Mouse (Mus musculus) neural tube, embryonic 13.5 days (tissue): ENCODE results near the gene Rhbdd1. TPM values are rescaled to one million over a fixed set of nuclear protein-coding genes. Genes with fewer than 3 reads are reported as not detected.

Experiments
- ATAC-seq: fragments of 200-750 bp; cut with Nextera tagmentation; 2 replicates; pipeline ENCODE4 v1.8.0; 2017; ENCODE audit warnings: low read depth, mild to moderate bottlenecking, moderate TSS enrichment, moderate library complexity
- H3K27ac ChIP-seq: fragments of 300-500 bp; sonication (generic); replicated peaks from 2 replicates; pipeline ENCODE4 v1.5.1; 2015; ENCODE audit warnings: moderate library complexity, mild to moderate bottlenecking, inconsistent platforms
- H3K27me3 ChIP-seq: fragments of 300-500 bp; sonication (generic); 2 replicates; pipeline ENCODE4 v1.6.1; 2015; ENCODE audit warnings: mild to moderate bottlenecking, inconsistent platforms
- H3K36me3 ChIP-seq: fragments of 300-500 bp; sonication (generic); 2 replicates; pipeline ENCODE4 v1.6.1; 2015; ENCODE audit warnings: mild to moderate bottlenecking, inconsistent platforms
- H3K4me1 ChIP-seq: fragments of 300-500 bp; sonication (generic); replicated peaks from 2 replicates; pipeline ENCODE4 v1.6.1; 2015; ENCODE audit warnings: inconsistent platforms
- H3K4me2 ChIP-seq: fragments of 300-500 bp; sonication (generic); 2 replicates; pipeline ENCODE4 v1.6.1; 2015; ENCODE audit warnings: inconsistent platforms, mild to moderate bottlenecking, moderate library complexity
- H3K4me3 ChIP-seq: fragments of 300-500 bp; sonication (generic); 2 replicates; pipeline ENCODE4 v1.5.1; 2015; ENCODE audit warnings: mild to moderate bottlenecking, inconsistent platforms
- H3K9ac ChIP-seq: fragments of 300-500 bp; sonication (generic); 2 replicates; pipeline ENCODE4 v1.6.1; 2015; ENCODE audit warnings: moderate library complexity, mild to moderate bottlenecking, inconsistent platforms
- H3K9me3 ChIP-seq: fragments of 300-500 bp; sonication (generic); 2 replicates; pipeline ENCODE4 v1.6.1; 2016; ENCODE audit warnings: inconsistent platforms
- WGBS: fragments of 180-500 bp; shearing (Covaris S2); methylation state at CpG from one replicate; pipeline ENCODE4 v1.1.7; 2015; 5-methylcytosine and 5-hydroxymethylcytosine counted together
- microRNA-seq: library from miRNA; unstranded; fragments of <30 nt; microRNA quantifications from one replicate; pipeline ENCODE4, GENCODE M21; 2016
- polyA plus RNA-seq: library from polyadenylated mRNA; unstranded; fragments of >200 nt; fragmentation: Nextera tagmentation; extraction: Ambion mirVana; gene quantifications from 2 replicates; pipeline ENCODE4 v1.2.1, GENCODE M21; 2015

Gene Rhbdd1
- polyA plus RNA-seq, 1 experiment from 2014 or later = 4.1 TPM

- H3K4me1 ChIP-seq = peaks cover 40% of the 10 kb centered on the region
- H3K36me3 ChIP-seq = no peaks in the 10 kb centered on the region
- no peaks in the 10 kb centered on the region for H3K9me3 ChIP-seq
- no peak overlapping the region for H3K9ac ChIP-seq
- H3K4me2 ChIP-seq = peak overlapping the region; percentile 30
- 53% methylated on average over 4 of the region's 4 CpGs for WGBS
- H3K4me3 ChIP-seq = no peak overlapping the region
- no peak overlapping the region for H3K27ac ChIP-seq
- no peaks in the 10 kb centered on the region for H3K27me3 ChIP-seq
- no peak for ATAC-seq
Measured at GRCm38 (mm10) chr1:82475821-82476220, 159.6 kb downstream of the Rhbdd1 start.

DNA sequence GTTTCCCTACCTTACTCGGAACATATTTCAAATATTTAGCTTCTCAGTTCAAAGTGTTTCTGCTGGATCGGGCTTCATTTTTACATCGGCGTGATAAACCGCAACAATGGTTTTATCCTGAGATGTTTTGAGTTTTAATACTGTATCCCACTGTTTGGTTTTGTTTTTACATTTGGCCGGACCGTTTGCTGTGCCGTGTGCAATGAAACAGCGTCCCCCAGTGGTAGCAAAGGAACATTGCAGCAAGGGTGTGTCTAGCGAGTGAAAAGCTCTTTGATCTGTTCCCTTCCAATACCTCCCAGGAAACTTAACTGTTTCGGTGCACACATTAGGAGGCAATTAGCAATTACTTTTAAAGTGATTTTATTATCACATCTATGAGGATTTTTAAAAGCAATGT is 160.0 kb downstream of the Rhbdd1 start:
- Histone ChIP-seq H3K4me2 (peak overlapping the region; percentile 30), H3K9ac (no peak overlapping the region), H3K9me3 (no peaks in the 10 kb centered on the region), H3K4me3 (no peak overlapping the region), H3K36me3 (no peaks in the 10 kb centered on the region), H3K27ac (no peak overlapping the region), H3K4me1 (peaks cover 40% of the 10 kb centered on the region), H3K27me3 (no peaks in the 10 kb centered on the region)
- ATAC-seq = peak; percentile 54; the same call in 1 of the 2 replicates
- WGBS = 29% methylated on average over 11 of the region's 11 CpGs

- ATAC-seq = no peak
- no peak overlapping the region for H3K4me3 ChIP-seq
- no peaks in the 10 kb centered on the region for H3K36me3 ChIP-seq
- no peaks in the 10 kb centered on the region for H3K9me3 ChIP-seq
- H3K4me1 ChIP-seq = peaks cover 40% of the 10 kb centered on the region
- no peak overlapping the region for H3K9ac ChIP-seq
- no peaks in the 10 kb centered on the region for H3K27me3 ChIP-seq
- H3K27ac ChIP-seq = no peak overlapping the region
- WGBS = 7% methylated on average over 9 of the region's 9 CpGs
- peak overlapping the region; percentile 30 for H3K4me2 ChIP-seq
Measured at GRCm38 (mm10) chr1:82476746-82477145, 160.5 kb downstream of the Rhbdd1 start.

DNA sequence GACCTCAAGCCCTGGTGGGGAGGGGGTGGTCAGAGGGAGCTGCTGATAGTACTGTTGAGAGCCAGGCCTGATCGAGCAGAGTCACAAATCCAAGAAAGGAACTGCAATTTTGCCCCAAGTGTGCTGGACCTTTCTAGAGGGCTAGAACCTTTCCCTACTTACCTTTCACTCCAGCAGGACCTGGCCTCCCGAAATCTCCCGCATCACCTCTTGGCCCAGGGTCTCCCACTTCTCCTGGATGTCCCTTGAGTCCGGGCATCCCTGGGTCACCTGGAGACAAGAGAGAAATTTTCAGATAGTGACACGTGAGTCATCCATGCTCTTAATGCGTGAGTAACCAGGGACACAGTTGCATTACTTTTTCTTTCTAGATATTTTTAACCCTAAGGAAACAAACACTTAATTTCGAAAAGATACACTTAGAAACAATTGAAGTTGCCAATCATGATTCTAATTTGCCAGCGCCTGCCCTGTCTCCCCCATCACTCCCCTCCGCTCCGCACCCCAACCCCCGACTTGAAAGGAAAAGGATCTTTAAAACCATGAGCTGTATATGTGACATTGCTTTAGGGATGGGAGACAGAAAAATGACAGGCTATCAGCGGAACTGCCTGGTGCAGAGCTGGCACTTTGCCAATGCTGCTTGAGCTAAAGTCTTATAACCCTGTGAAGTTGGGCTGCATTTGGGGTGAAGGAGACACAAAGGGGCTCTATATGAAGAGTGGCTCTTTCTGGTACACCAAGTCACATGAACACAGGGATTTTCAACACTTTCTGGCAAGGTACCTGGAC is 163.6 kb downstream of the Rhbdd1 start:
- Histone ChIP-seq H3K27ac (no peak overlapping the region), H3K27me3 (no peaks in the 10 kb centered on the region), H3K36me3 (no peaks in the 10 kb centered on the region), H3K4me2 (no peak overlapping the region), H3K9ac (no peak overlapping the region), H3K9me3 (no peaks in the 10 kb centered on the region), H3K4me3 (no peak overlapping the region), H3K4me1 (peaks cover 24% of the 10 kb centered on the region)
- 86% methylated on average over 12 of the region's 12 CpGs for WGBS
- no peak for ATAC-seq

DNA sequence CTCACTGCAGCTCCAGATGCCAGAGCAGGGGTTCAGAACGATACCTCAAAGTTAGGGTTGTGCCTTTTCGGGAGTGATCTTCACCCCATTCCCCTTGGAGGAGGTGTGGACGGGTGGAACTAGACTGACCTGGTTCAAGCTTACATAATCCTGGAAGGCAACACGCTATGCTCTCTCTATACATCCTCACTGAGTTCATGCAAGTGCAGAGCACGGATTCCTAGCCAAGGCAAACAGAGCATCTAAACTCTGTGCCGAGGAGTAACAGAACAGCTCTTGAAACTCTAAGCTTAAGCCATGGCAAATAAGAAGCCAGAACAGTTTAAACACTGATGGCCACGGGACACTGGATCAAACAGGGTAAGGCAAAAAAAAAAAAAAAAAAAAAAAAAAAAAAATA is 166.1 kb downstream of the Rhbdd1 start:
- H3K4me1 ChIP-seq = 0 out of 2 replicates have a peak, but pooled peaks cover 5% of the 10 kb centered on the region
- no peaks in the 10 kb centered on the region for H3K27me3 ChIP-seq
- H3K4me2 ChIP-seq = no peak overlapping the region
- no peak overlapping the region for H3K9ac ChIP-seq
- WGBS = 82% methylated on average over 7 of the region's 7 CpGs
- no peak overlapping the region for H3K4me3 ChIP-seq
- no peaks in the 10 kb centered on the region for H3K9me3 ChIP-seq
- no peak overlapping the region for H3K27ac ChIP-seq
- no peak for ATAC-seq
- no peaks in the 10 kb centered on the region for H3K36me3 ChIP-seq

- no peaks in the 10 kb centered on the region for H3K27me3 ChIP-seq
- WGBS = 77% methylated on average over 4 of the region's 4 CpGs
Measured at GRCm38 (mm10) chr1:82486371-82486770, 170.1 kb downstream of the Rhbdd1 start.

DNA sequence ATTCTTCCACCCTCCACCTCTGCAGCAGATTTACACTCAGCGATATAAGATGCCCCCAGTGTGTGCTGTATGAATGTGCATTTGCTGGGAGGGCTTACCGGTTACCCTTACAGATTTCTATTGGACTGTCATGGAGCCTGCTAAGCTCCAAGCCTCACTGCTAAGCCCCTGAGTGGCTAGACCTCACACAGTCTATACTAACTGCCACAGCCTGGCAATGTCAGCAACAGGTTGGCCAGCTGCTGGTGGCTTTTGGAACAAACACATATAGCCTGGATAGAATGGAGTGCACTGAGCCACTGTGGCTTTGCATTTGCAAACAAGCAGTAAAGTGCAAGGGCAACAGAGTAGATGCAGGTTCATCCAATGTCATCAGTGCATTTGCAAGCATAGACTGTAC is 175.7 kb downstream of the Rhbdd1 start:
- Histone ChIP-seq H3K4me1 (0 out of 2 replicates have a peak, but pooled peaks cover 3% of the 10 kb centered on the region), H3K36me3 (no peaks in the 10 kb centered on the region), H3K9ac (no peak overlapping the region), H3K9me3 (no peaks in the 10 kb centered on the region), H3K4me3 (no peak overlapping the region), H3K27me3 (no peaks in the 10 kb centered on the region), H3K27ac (no peak overlapping the region), H3K4me2 (no peak overlapping the region)
- 94% methylated on average over 2 of the region's 2 CpGs for WGBS
- no peak for ATAC-seq

More at GRCm38 (mm10) chr1:82486371-82486770, 170.1 kb downstream of the Rhbdd1 start:
- Histone ChIP-seq H3K9ac (no peak overlapping the region), H3K9me3 (no peaks in the 10 kb centered on the region), H3K4me3 (no peak overlapping the region), H3K36me3 (no peaks in the 10 kb centered on the region), H3K4me2 (no peak overlapping the region), H3K27ac (no peak overlapping the region), H3K4me1 (no peaks in the 10 kb centered on the region)
- no peak for ATAC-seq

Small RNAs within 50 kb of the gene (microRNA-seq; reads per million reads assigned to microRNA genes)
- gene Gm22112 = not detected

Other genes starting within 250 kb of the Rhbdd1 start
- 22.1 and 26.1 TPM in 2 replicates for gene Gm9747, start 83.3 kb upstream of the Rhbdd1 start, polyA plus RNA-seq
- gene Irs1, start 25.0 kb upstream of the Rhbdd1 start, polyA plus RNA-seq = 7.1 and 8.2 TPM in 2 replicates